Mouse (Mus musculus): ENCODE results near the gene Akr1c18.

The Akr1c18 gene

DNA sequence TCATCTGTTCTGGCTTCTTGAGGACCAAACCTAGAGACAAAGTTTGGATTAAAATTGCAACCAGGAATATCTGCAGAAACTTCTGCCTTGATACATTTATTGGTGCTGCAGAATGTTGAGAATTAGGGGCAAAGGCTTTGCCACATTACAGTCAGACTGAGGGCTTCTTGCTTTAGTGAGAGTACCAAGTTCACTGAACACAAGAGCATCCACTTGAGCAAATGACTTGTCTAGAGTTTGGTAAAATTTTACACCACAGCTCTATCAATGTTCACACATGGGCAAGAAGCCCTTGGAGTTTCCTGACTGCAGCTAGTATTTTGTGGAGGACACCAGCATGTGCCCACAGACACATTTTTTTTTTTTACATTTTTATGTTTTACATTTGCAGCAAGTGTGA, 47.7 kb downstream of the Akr1c18 start:
- no peak for DNase-seq (ENCODE audit: low spot score in 2 of 2)

DNA sequence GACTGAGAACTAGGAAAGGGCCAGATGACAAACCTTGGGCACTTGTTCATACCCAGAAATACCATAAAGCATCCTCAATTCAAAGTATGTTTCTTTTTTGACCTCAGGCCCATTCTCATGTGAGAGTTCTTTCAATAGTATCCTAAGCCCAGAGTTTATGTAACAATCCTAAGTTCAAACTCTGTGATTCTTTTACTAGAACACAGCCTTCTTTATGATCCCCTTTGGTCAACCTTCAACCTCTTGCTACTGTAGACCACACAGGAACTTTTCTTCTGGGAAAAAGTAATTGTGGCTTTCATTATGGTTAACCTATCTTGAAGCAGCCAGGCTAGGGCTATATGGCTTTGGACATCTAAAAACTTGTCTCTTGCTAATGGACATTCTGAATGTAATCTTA, 48.8 kb downstream of the Akr1c18 start:
- DNase-seq (ENCODE audit: low spot score in 2 of 2) = no peak
